Mouse (Mus musculus) neutrophil, adult 59 days (primary cell): ENCODE results near the gene Maea. TPM values are rescaled to one million over a fixed set of nuclear protein-coding genes. Genes with fewer than 3 reads are reported as not detected.

Source experiments
- total RNA-seq, 2 experiments: library from RNA; stranded (reverse); gene quantifications; 1 replicate in 1 of 2; 2 replicates in 1 of 2; pipeline ENCODE4 v1.2.4; 2023

Gene Maea
- 100 to 1,000 TPM; 117 to 120 TPM for total RNA-seq

GRCm38 (mm10) chr5:33335273-33335976, at the start of gene Maea:
Gene Maea (plus strand): TSS chr5:33335509.

GRCm38 (mm10) chr5:33378302-33378854, 43.1 kb downstream of the Maea start, which contains the start of gene Uvssa:
Gene Uvssa (plus strand): TSS chr5:33378549.

Other genes with a start within 250 kb of the Maea start
- gene Slc5a1, start 231.3 kb upstream of the Maea start, total RNA-seq, result not detected
- not detected for gene Spon2, start 117.1 kb upstream of the Maea start, total RNA-seq
- gene Ctbp1, start 60.5 kb upstream of the Maea start, total RNA-seq, result 100 to 1,000 TPM; 164 to 166 TPM
- 10 to 100 TPM; 12.1 to 13.6 TPM for gene Uvssa, start 43.0 kb downstream of the Maea start, total RNA-seq
- gene Nkx1-1, start 98.5 kb downstream of the Maea start, total RNA-seq, result not detected